Mouse (Mus musculus): ENCODE measurements around the gene Srebf1. TPM values are rescaled to one million over a fixed set of nuclear protein-coding genes. Genes with fewer than 3 reads are reported as not detected.

The Srebf1 gene
- polyA plus RNA-seq, 1 experiment from 2014 or later: 38.3 TPM

DNA sequence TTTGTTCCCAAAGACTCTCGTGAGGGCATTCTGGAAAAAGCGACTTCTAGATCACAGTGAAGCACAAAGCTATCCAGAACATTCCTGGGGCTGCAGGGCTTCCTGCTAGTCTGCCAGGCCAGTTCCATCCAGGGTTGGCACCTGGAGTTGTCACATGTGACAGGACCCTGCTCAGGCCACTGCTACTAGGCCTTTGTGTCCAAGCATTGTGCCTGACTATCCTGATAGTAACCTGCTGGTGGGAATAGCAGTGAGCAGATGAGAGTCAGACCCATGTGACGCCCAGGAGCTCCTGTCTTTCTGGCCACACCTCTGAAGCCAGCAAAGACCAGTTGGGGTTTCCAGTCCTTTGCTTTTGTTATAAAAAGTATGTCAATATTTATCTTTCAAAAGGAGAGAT lies 50.3 kb downstream of the Srebf1 start:
- H3K4me3 ChIP-seq: no peak overlapping the region
- no peak for ATAC-seq (replicated peaks)
- no peak overlapping the region for H3K27ac ChIP-seq
- no peaks in the 10 kb centered on the region for H3K36me3 ChIP-seq (replicated peaks)
- H3K4me1 ChIP-seq: peaks cover 65% of the 10 kb centered on the region
- no peak overlapping the region for H3K9ac ChIP-seq
- H3K9me3 ChIP-seq: no peaks in the 10 kb centered on the region
- no peaks in the 10 kb centered on the region for H3K27me3 ChIP-seq (replicated peaks)
- H3K4me2 ChIP-seq: no peak overlapping the region
- 86% methylated on average over 3 of the region's 3 CpGs for WGBS

DNA sequence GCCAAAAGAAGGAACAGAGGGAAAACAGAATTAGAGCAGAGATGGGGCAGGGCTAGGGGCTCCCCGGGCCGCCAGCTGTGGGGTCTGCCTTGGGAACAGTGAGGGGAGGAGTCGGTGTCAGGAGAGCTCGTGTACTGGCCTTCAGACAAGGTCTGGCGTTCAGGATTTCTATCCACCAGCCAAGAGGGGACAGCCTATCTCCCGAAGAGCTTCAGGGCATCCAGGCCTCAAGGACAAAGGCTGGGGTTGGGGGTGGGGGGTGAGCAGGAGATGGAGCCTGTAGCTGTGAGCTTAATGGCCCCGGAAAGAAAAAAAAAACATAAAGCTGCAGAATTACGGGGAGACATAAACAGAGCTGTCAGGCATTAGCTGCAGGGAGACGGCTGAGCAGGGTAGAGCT lies 53.6 kb downstream of the Srebf1 start:
- H3K4me2 ChIP-seq: peak overlapping the region; percentile 12; the same call in 1 of the 2 replicates
- no peaks in the 10 kb centered on the region for H3K9me3 ChIP-seq
- no peaks in the 10 kb centered on the region for H3K27me3 ChIP-seq (replicated peaks)
- 22% methylated on average over 9 of the region's 9 CpGs for WGBS
- no peaks in the 10 kb centered on the region for H3K36me3 ChIP-seq (replicated peaks)
- no peak overlapping the region for H3K4me3 ChIP-seq
- no peak for ATAC-seq (replicated peaks)
- peak overlapping the region; percentile 79 for H3K27ac ChIP-seq
- H3K9ac ChIP-seq: peak overlapping the region; percentile 16; the same call in 1 of the 2 replicates
- H3K4me1 ChIP-seq: peaks cover 70% of the 10 kb centered on the region

GRCm38 (mm10) chr11:60165076-60165475 lies 57.3 kb downstream of the Srebf1 start:
- WGBS: 50% methylated on average over 5 of the region's 5 CpGs
- Histone ChIP-seq H3K4me3 (no peak overlapping the region), H3K4me1 (peaks cover 89% of the 10 kb centered on the region), H3K9ac (no peak overlapping the region), H3K4me2 (no peak overlapping the region), H3K9me3 (no peaks in the 10 kb centered on the region), H3K36me3 (replicated peaks) (no peaks in the 10 kb centered on the region), H3K27me3 (replicated peaks) (no peaks in the 10 kb centered on the region), H3K27ac (no peak overlapping the region)
- no peak for ATAC-seq (replicated peaks)

- Histone ChIP-seq H3K9ac (no peak overlapping the region), H3K27me3 (replicated peaks) (no peaks in the 10 kb centered on the region), H3K36me3 (replicated peaks) (no peaks in the 10 kb centered on the region), H3K9me3 (no peaks in the 10 kb centered on the region), H3K4me2 (no peak overlapping the region), H3K4me1 (peaks cover 88% of the 10 kb centered on the region), H3K27ac (no peak overlapping the region), H3K4me3 (no peak overlapping the region)
- no peak for ATAC-seq (replicated peaks)
- 84% methylated on average over 6 of the region's 6 CpGs for WGBS
Observed at GRCm38 (mm10) chr11:60164450-60164849, 57.9 kb downstream of the Srebf1 start.

GRCm38 (mm10) chr11:60163362-60163761 lies 59.0 kb downstream of the Srebf1 start:
- Histone ChIP-seq H3K4me2 (no peak overlapping the region), H3K27ac (no peak overlapping the region), H3K9me3 (no peaks in the 10 kb centered on the region), H3K9ac (no peak overlapping the region), H3K4me1 (peaks cover 81% of the 10 kb centered on the region), H3K27me3 (replicated peaks) (no peaks in the 10 kb centered on the region), H3K4me3 (no peak overlapping the region), H3K36me3 (replicated peaks) (no peaks in the 10 kb centered on the region)
- 94% methylated on average over 4 of the region's 4 CpGs for WGBS
- ATAC-seq (replicated peaks): no peak

- H3K9ac ChIP-seq: no peak overlapping the region
- no peak overlapping the region for H3K4me2 ChIP-seq
- ATAC-seq (replicated peaks): no peak
- no peaks in the 10 kb centered on the region for H3K36me3 ChIP-seq (replicated peaks)
- H3K27ac ChIP-seq: peak overlapping the region; percentile 76; the same call in 1 of the 2 replicates
- H3K4me1 ChIP-seq: peaks cover 76% of the 10 kb centered on the region
- no peaks in the 10 kb centered on the region for H3K9me3 ChIP-seq
- no peaks in the 10 kb centered on the region for H3K27me3 ChIP-seq (replicated peaks)
- WGBS: 88% methylated on average over 1 of the region's 1 CpGs
- no peak overlapping the region for H3K4me3 ChIP-seq
Observed at GRCm38 (mm10) chr11:60162547-60162946, 59.8 kb downstream of the Srebf1 start.

GRCm38 (mm10) chr11:60161146-60161874 lies 61.1 kb downstream of the Srebf1 start:
- Histone ChIP-seq H3K27me3 (replicated peaks) (no peaks in the 10 kb centered on the region), H3K4me3 (no peak overlapping the region), H3K27ac (peak overlapping the region; percentile 76), H3K9me3 (no peaks in the 10 kb centered on the region), H3K9ac (peak overlapping the region; percentile 3; the same call in 1 of the 2 replicates), H3K4me2 (peak overlapping the region; percentile 17; the same call in 1 of the 2 replicates), H3K4me1 (peaks cover 65% of the 10 kb centered on the region), H3K36me3 (replicated peaks) (no peaks in the 10 kb centered on the region)
- 21% methylated on average over 9 of the region's 9 CpGs for WGBS
- ATAC-seq (replicated peaks): no peak; the same call in 1 of the 2 replicates

GRCm38 (mm10) chr11:60160454-60161114 lies 61.8 kb downstream of the Srebf1 start:
- no peak overlapping the region for H3K4me3 ChIP-seq
- 61% methylated on average over 3 of the region's 3 CpGs for WGBS
- peak overlapping the region; percentile 17; the same call in 1 of the 2 replicates for H3K4me2 ChIP-seq
- no peak for ATAC-seq (replicated peaks)
- H3K27me3 ChIP-seq (replicated peaks): no peaks in the 10 kb centered on the region
- H3K9ac ChIP-seq: no peak overlapping the region; the same call in 1 of the 2 replicates
- no peaks in the 10 kb centered on the region for H3K36me3 ChIP-seq (replicated peaks)
- peak overlapping the region; percentile 76 for H3K27ac ChIP-seq
- H3K9me3 ChIP-seq: no peaks in the 10 kb centered on the region
- peaks cover 65% of the 10 kb centered on the region for H3K4me1 ChIP-seq

GRCm38 (mm10) chr11:60159955-60160354 lies 62.4 kb downstream of the Srebf1 start:
- no peaks in the 10 kb centered on the region for H3K27me3 ChIP-seq (replicated peaks)
- ATAC-seq (replicated peaks): no peak
- no peaks in the 10 kb centered on the region for H3K9me3 ChIP-seq
- H3K4me1 ChIP-seq: peaks cover 68% of the 10 kb centered on the region
- no peak overlapping the region for H3K4me2 ChIP-seq
- H3K27ac ChIP-seq: peak overlapping the region; percentile 76
- H3K9ac ChIP-seq: no peak overlapping the region
- no peaks in the 10 kb centered on the region for H3K36me3 ChIP-seq (replicated peaks)
- 92% methylated on average over 5 of the region's 5 CpGs for WGBS
- H3K4me3 ChIP-seq: no peak overlapping the region

DNA sequence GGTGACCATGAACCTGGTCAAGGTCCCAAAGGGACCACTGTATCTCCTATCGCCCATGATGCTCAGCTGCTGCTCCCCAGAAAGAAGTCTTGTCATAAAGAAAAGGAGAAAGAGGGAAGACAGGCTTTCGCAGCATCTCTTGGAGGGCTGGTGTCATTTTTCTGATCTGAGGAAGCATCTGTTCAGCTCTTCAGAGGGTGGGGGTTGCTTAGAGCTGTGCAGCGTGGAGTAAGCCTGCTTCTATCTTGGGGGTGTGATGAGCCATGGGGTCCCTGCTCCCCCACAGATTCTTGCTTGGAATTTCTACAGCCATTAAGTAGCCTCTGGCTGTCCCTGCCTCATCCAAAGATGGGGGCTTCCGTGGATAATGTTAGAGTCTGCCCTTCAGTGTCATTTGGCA lies 64.1 kb downstream of the Srebf1 start:
- peaks cover 69% of the 10 kb centered on the region for H3K4me1 ChIP-seq
- WGBS: 85% methylated on average over 4 of the region's 4 CpGs
- H3K27ac ChIP-seq: no peak overlapping the region
- no peak overlapping the region for H3K4me3 ChIP-seq
- no peaks in the 10 kb centered on the region for H3K36me3 ChIP-seq (replicated peaks)
- ATAC-seq (replicated peaks): no peak
- H3K27me3 ChIP-seq (replicated peaks): no peaks in the 10 kb centered on the region
- H3K9ac ChIP-seq: no peak overlapping the region
- H3K9me3 ChIP-seq: no peaks in the 10 kb centered on the region
- H3K4me2 ChIP-seq: no peak overlapping the region

DNA sequence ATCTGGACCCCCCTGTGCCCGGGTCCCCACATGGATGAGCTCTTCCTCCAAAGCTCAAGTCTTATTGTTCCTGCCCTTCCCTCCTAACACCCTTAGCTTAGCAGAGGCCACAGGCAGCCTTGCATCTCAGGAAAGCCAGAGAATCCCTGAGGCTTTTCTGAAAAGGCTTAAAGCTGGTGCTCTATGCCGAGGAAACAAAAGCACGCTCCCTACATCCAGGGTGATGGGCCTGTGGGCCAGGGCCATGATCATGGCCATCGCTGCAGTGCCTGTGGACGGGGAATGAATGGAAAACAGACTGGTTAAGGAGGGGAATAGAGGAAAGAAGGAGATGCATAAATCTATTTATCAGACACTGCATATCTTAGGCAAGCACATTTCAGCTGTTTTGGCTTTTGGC lies 66.7 kb downstream of the Srebf1 start:
- ATAC-seq (replicated peaks): no peak
- Histone ChIP-seq H3K9ac (no peak overlapping the region), H3K27ac (peak overlapping the region; percentile 83), H3K27me3 (replicated peaks) (no peaks in the 10 kb centered on the region), H3K36me3 (replicated peaks) (no peaks in the 10 kb centered on the region), H3K4me2 (no peak overlapping the region), H3K4me3 (no peak overlapping the region), H3K4me1 (peaks cover 43% of the 10 kb centered on the region), H3K9me3 (no peaks in the 10 kb centered on the region)
- 23% methylated on average over 5 of the region's 5 CpGs for WGBS

DNA sequence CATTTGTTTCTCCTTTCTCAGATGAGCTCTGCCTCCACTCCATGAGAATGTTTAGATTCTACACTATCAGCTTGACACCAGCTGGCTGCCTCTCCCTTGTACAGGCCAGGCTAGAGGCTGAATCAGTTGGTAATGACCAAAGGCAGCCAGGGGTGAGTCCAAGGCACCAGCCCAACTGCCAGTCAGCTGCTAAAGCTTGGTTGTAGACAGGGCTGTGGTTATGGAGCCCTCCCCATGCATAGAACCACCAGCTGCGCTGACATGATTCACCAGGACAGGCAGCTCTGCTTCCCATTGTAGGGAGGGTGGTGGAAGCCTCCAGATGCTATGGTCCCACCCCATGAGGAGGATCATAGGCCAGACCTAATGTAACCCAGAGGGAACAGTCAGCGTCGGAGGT lies 68.4 kb downstream of the Srebf1 start:
- WGBS: 86% methylated on average over 3 of the region's 3 CpGs
- no peak overlapping the region for H3K4me2 ChIP-seq
- ATAC-seq (replicated peaks): no peak
- no peaks in the 10 kb centered on the region for H3K36me3 ChIP-seq (replicated peaks)
- H3K4me3 ChIP-seq: no peak overlapping the region
- peak overlapping the region; percentile 83; the same call in 1 of the 2 replicates for H3K27ac ChIP-seq
- H3K9me3 ChIP-seq: no peaks in the 10 kb centered on the region
- H3K27me3 ChIP-seq (replicated peaks): no peaks in the 10 kb centered on the region
- no peak overlapping the region for H3K9ac ChIP-seq
- H3K4me1 ChIP-seq: peaks cover 29% of the 10 kb centered on the region
